Mouse (Mus musculus) heart, embryonic 12.5 days (tissue): ENCODE data around the gene Clec16a. TPM values are rescaled to one million over a fixed set of nuclear protein-coding genes. Genes with fewer than 3 reads are reported as not detected.

Source experiments
- ATAC-seq: fragments of 200-750 bp; cut with Nextera tagmentation; 2 replicates; pipeline ENCODE4 v1.8.0; 2017; ENCODE audit warnings: moderate TSS enrichment, moderate library complexity; ENCODE audit not compliant: insufficient number of reproducible peaks, low FRiP score
- H3K27ac ChIP-seq: fragments of 300-500 bp; sonication (generic); 2 replicates; pipeline ENCODE4 v1.5.1; 2016; ENCODE audit warnings: mild to moderate bottlenecking, moderate library complexity; ENCODE audit not compliant: poor library complexity, severe bottlenecking
- H3K27me3 ChIP-seq: fragments of 300-500 bp; sonication (generic); replicated peaks from 2 replicates; pipeline ENCODE4 v1.6.1; 2016; ENCODE audit warnings: mild to moderate bottlenecking, moderate library complexity
- H3K36me3 ChIP-seq: fragments of 300-500 bp; sonication (generic); 2 replicates; pipeline ENCODE4 v1.6.1; 2016; ENCODE audit warnings: mild to moderate bottlenecking, moderate library complexity
- H3K4me1 ChIP-seq: fragments of 300-500 bp; sonication (generic); replicated peaks from 2 replicates; pipeline ENCODE4 v1.6.1; 2016; ENCODE audit warnings: mild to moderate bottlenecking
- H3K4me2 ChIP-seq: fragments of 300-500 bp; sonication (generic); 2 replicates; pipeline ENCODE4 v1.6.1; 2016; ENCODE audit warnings: mild to moderate bottlenecking, moderate library complexity
- H3K4me3 ChIP-seq: fragments of 300-500 bp; sonication (generic); 2 replicates; pipeline ENCODE4 v1.5.1; 2016; ENCODE audit warnings: mild to moderate bottlenecking
- H3K9ac ChIP-seq: fragments of 300-500 bp; sonication (generic); 2 replicates; pipeline ENCODE4 v1.6.1; 2016; ENCODE audit warnings: mild to moderate bottlenecking, moderate library complexity
- H3K9me3 ChIP-seq: fragments of 300-500 bp; sonication (generic); replicated peaks from 2 replicates; pipeline ENCODE4 v1.6.1; 2016; ENCODE audit warnings: mild to moderate bottlenecking, moderate library complexity
- WGBS: fragments of 180-500 bp; shearing (Covaris S2); methylation state at CpG from one replicate; pipeline ENCODE4 v1.1.7; 2016; 5-methylcytosine and 5-hydroxymethylcytosine counted together
- polyA plus RNA-seq: library from polyadenylated mRNA; unstranded; fragments of >200 nt; fragmentation: Nextera tagmentation; extraction: Ambion mirVana; gene quantifications from 2 replicates; pipeline ENCODE4 v1.2.1, GENCODE M21; 2016

Clec16a gene
- polyA plus RNA-seq, 1 experiment from 2014 or later: 30.0 TPM

DNA sequence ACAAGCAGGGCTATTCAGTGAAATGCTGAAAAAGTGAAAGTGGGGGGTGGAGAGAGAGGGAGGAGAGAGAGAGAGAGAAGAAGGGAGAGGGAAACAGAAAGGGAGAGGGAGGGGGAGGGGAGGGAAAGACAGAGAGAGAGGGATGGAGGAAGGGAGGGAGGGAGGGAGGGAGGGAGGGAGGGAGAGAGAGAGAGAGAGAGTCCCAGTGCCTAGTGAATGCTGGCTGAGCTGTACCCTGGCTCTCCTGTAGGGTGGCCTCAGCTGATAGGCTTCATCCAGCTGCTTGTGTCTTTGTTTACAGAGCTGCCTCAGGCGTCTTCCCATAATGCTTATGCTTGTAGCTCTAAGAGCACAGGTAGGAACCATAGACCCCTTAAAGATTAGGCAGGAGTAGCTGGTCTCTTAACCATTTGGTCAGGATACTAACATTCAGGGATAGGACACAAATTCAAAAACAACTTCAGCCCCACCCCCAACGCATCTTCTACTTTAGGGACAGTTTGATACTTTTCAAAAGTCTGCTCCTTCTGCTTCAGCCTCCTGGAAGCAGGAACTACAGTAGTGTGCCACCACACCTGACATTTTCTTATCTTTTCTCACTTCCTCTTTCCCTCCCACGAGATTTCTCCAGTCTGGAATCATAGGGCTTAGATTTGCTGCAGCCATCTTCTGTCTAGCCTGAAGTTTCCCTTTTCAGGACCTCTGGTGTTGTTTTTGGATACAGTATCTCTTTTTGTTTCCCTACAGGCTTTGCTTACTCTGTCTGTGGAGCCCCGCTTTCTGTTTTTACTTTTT, 225.6 kb downstream of the Clec16a start:
- Histone ChIP-seq H3K4me2 (no peak overlapping the region), H3K9me3 (no peaks in the 10 kb centered on the region), H3K4me3 (no peak overlapping the region), H3K27me3 (peaks cover 13% of the 10 kb centered on the region; the same call in 1 of the 2 replicates), H3K27ac (no peak overlapping the region), H3K4me1 (peaks cover 21% of the 10 kb centered on the region), H3K9ac (no peak overlapping the region), H3K36me3 (no peaks in the 10 kb centered on the region)
- ATAC-seq: no peak
- WGBS: 37% methylated on average over 4 of the region's 4 CpGs

DNA sequence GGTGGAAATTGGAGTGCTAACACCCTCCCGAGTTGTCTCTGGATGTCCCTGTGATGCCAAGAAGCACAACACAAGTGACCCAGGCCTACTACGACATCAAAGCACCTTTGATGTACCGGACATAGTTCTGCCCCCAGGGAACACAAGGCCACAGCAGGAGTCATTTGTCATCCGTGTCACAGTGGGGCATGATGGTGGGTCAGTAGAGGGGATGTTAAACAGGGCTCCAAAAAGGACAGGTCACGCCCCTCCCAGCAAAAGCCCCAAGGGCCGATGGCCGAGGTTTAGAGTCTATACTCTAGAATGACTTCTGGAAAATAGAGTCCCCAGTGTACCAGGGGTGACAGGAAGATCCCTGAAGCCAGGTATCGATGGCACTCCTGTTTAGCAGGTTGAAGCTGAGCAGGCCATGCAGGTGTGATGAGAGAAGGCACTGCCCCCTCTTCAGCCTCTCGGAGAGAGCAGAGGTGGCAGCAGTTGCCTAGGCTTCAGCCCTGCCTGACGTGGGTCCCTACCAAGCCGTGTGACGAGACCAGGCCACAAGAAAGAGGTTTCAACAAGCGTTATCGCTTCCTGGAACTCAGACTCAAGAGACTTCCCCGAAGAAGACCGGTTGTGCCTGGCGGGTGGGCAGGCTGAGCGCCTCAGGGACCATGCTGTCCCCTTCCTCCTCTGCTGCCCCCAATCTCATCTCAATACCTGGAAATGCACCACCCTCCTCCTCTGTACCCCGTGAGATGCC, 226.8 kb downstream of the Clec16a start:
- ATAC-seq: no peak
- H3K4me3 ChIP-seq: no peak overlapping the region
- H3K9ac ChIP-seq: no peak overlapping the region
- peaks cover 13% of the 10 kb centered on the region; the same call in 1 of the 2 replicates for H3K27me3 ChIP-seq
- H3K27ac ChIP-seq: no peak overlapping the region
- no peaks in the 10 kb centered on the region for H3K36me3 ChIP-seq
- no peak overlapping the region for H3K4me2 ChIP-seq
- WGBS: 58% methylated on average over 19 of the region's 19 CpGs
- H3K4me1 ChIP-seq: peaks cover 31% of the 10 kb centered on the region
- no peaks in the 10 kb centered on the region for H3K9me3 ChIP-seq

- WGBS: 79% methylated on average over 8 of the region's 8 CpGs
- ATAC-seq: no peak
- Histone ChIP-seq H3K4me2 (no peak overlapping the region), H3K27ac (no peak overlapping the region), H3K9me3 (no peaks in the 10 kb centered on the region), H3K4me3 (no peak overlapping the region), H3K36me3 (no peaks in the 10 kb centered on the region), H3K9ac (no peak overlapping the region), H3K27me3 (peaks cover 8% of the 10 kb centered on the region; the same call in 1 of the 2 replicates), H3K4me1 (peaks cover 46% of the 10 kb centered on the region)
Observed at GRCm38 (mm10) chr16:10773543-10773942, 228.4 kb downstream of the Clec16a start.

DNA sequence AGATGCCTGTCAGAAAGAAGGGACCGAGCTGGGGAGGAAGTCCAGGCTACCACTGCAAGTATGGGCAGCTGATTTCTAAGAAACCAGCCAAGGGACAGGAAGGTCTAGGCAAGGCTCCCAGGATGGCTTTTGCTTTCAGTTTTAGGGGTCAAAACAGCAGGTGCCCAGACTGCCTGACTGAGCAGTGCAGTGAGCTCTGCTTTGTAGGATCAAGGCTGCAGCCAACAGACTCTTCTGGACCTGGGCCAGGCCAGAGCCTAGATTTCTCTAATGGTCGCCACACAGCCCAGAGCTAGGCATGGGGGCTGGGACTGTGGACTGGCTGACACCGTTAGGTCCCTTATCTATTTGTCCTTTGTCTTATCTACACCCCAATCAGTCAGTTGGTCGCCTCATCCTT, 229.6 kb downstream of the Clec16a start:
- Histone ChIP-seq H3K27me3 (peaks cover under 1% of the 10 kb centered on the region; the same call in 1 of the 2 replicates), H3K4me3 (no peak overlapping the region), H3K9ac (no peak overlapping the region), H3K9me3 (no peaks in the 10 kb centered on the region), H3K4me1 (peaks cover 41% of the 10 kb centered on the region), H3K36me3 (no peaks in the 10 kb centered on the region), H3K27ac (no peak overlapping the region), H3K4me2 (no peak overlapping the region)
- 39% methylated on average over 4 of the region's 4 CpGs for WGBS
- no peak for ATAC-seq

- WGBS: 33% methylated on average over 7 of the region's 7 CpGs
- Histone ChIP-seq H3K27me3 (no peaks in the 10 kb centered on the region; the same call in 1 of the 2 replicates), H3K4me1 (peaks cover 35% of the 10 kb centered on the region), H3K27ac (no peak overlapping the region), H3K9ac (no peak overlapping the region), H3K36me3 (no peaks in the 10 kb centered on the region), H3K4me3 (no peak overlapping the region), H3K9me3 (no peaks in the 10 kb centered on the region), H3K4me2 (no peak overlapping the region)
- ATAC-seq: 0 out of 2 replicates have a peak, but pooled peaks have one; percentile 41
Observed at GRCm38 (mm10) chr16:10776322-10776721, 231.2 kb downstream of the Clec16a start.

GRCm38 (mm10) chr16:10777579-10778160, 232.5 kb downstream of the Clec16a start:
- no peak overlapping the region for H3K4me2 ChIP-seq
- H3K9ac ChIP-seq: no peak overlapping the region
- H3K4me3 ChIP-seq: no peak overlapping the region
- H3K36me3 ChIP-seq: 0 out of 2 replicates have a peak, but pooled peaks cover under 1% of the 10 kb centered on the region
- no peak; the same call in 1 of the 2 replicates for ATAC-seq
- H3K9me3 ChIP-seq: no peaks in the 10 kb centered on the region
- peak overlapping the region; percentile 54 for H3K27ac ChIP-seq
- 58% methylated on average over 5 of the region's 5 CpGs for WGBS
- H3K4me1 ChIP-seq: peaks cover 47% of the 10 kb centered on the region
- H3K27me3 ChIP-seq: no peaks in the 10 kb centered on the region; the same call in 1 of the 2 replicates

DNA sequence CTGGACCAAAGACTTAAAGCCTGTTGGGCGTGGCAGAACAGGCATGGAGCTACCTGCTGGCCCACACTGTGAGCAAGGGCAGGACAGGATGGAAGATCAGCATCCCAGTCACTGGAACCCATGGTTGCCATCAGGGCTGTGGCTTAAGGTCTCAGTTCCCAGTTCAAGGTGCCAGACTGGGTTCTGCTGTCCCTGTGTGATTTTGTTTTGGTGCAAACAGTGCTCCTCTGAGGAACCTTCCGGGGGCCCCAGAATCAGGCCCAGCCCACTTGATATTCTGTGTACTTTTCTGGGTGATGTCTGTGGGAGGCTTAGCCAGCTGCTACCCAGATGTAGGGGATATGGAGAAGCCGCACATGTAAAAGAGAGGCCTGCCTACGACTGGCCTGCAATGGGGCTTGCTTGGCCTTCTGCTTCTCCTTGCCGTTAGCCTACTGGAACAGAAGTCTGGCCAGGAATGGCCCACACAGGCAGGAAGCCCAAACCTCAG, 235.5 kb downstream of the Clec16a start:
- H3K9ac ChIP-seq: no peak overlapping the region
- WGBS: 76% methylated on average over 5 of the region's 5 CpGs
- ATAC-seq: no peak

GRCm38 (mm10) chr16:10781862-10782371, 236.8 kb downstream of the Clec16a start:
- no peak for ATAC-seq
- WGBS: 22% methylated on average over 9 of the region's 9 CpGs
- Histone ChIP-seq H3K36me3 (0 out of 2 replicates have a peak, but pooled peaks cover 3% of the 10 kb centered on the region), H3K9me3 (no peaks in the 10 kb centered on the region), H3K4me2 (peak overlapping the region; percentile 83), H3K27me3 (no peaks in the 10 kb centered on the region), H3K27ac (peak overlapping the region; percentile 88), H3K9ac (peak overlapping the region; percentile 69; the same call in 1 of the 2 replicates), H3K4me3 (peak overlapping the region; percentile 64; the same call in 1 of the 2 replicates), H3K4me1 (peaks cover 62% of the 10 kb centered on the region)

More for the DNA sequence above, 235.5 kb downstream of the Clec16a start:
- Histone ChIP-seq H3K4me3 (no peak overlapping the region), H3K36me3 (0 out of 2 replicates have a peak, but pooled peaks cover 3% of the 10 kb centered on the region), H3K27ac (peak overlapping the region; percentile 88; the same call in 1 of the 2 replicates), H3K27me3 (no peaks in the 10 kb centered on the region), H3K4me1 (peaks cover 61% of the 10 kb centered on the region), H3K9me3 (no peaks in the 10 kb centered on the region), H3K4me2 (no peak overlapping the region)

DNA sequence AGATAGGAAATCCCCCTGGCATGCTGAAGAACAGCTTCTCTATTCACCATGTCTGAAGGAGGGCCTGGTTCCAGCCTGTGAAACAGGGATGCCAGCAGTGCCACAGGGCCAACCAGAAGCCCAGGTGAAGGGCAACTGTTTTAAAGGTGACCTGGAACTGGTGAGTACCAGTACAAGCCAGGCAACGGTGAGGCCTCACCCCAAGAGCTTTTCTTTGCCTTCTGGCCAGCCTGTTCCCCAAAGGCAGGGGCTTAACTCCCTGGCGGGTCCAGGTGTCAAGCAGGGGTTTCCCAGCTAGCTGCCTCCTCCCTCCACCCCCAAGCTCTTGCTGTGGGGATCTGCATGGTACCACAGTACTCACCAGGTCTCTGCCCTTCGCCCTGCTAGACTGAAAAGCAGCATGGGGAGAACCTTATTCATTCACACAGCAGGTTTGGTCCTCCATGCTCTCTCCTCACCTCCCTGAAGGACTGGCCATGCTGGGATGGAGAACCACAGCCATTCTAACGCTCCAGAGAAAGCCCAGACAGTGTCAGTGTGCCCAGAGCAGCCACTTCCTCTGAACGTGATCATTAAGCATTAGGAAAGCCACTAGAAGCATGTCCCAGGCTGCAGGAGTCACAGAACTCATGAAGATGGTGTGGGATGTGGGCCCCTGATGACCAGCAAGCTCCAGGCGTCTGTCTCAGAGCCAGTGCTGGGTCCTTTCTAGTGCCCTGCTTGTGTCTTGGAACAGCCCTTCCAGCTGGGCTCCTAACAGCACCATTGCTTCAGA, 237.4 kb downstream of the Clec16a start:
- Histone ChIP-seq H3K27ac (peak overlapping the region; percentile 88), H3K27me3 (no peaks in the 10 kb centered on the region), H3K36me3 (0 out of 2 replicates have a peak, but pooled peaks cover 3% of the 10 kb centered on the region), H3K9ac (peak overlapping the region; percentile 69), H3K9me3 (no peaks in the 10 kb centered on the region), H3K4me3 (peak overlapping the region; percentile 64), H3K4me2 (peak overlapping the region; percentile 83), H3K4me1 (peaks cover 62% of the 10 kb centered on the region)
- no peak for ATAC-seq
- whole genome bisulfite sequencing: 51% methylated on average over 6 of the region's 6 CpGs

GRCm38 (mm10) chr16:10783152-10783434, 238.0 kb downstream of the Clec16a start:
- Histone ChIP-seq H3K4me2 (peak overlapping the region; percentile 83), H3K9ac (peak overlapping the region; percentile 69; the same call in 1 of the 2 replicates), H3K27me3 (no peaks in the 10 kb centered on the region), H3K9me3 (no peaks in the 10 kb centered on the region), H3K4me3 (peak overlapping the region; percentile 64), H3K4me1 (peaks cover 56% of the 10 kb centered on the region), H3K36me3 (0 out of 2 replicates have a peak, but pooled peaks cover 3% of the 10 kb centered on the region), H3K27ac (peak overlapping the region; percentile 88)
- WGBS: 28% methylated on average over 1 of the region's 1 CpGs
- ATAC-seq: no peak
